Mouse (Mus musculus) layer of hippocampus, adult 2 months (tissue): Measurements from ENCODE around the gene Bcas3. TPM values are rescaled to one million over a fixed set of nuclear protein-coding genes. Genes with fewer than 3 reads are reported as not detected.

ENCODE experiments used
- DNase-seq, 2 experiments: peaks; one replicate each; pipeline ENCODE4 v3.0.0; 2022; ENCODE audit warnings: low spot score in 2 of 2
- H3K27ac ChIP-seq: fragments of 200-600 bp; 2 replicates; pipeline ENCODE4 v1.8.1; 2022
- H3K4me3 ChIP-seq: fragments of 200-600 bp; 2 replicates; pipeline ENCODE4 v1.8.1; 2022; ENCODE audit warnings: mild to moderate bottlenecking
- CTCF ChIP-seq: fragments of 200-600 bp; conservative IDR thresholded peaks from 2 replicates; pipeline ENCODE4 v1.8.1; 2022; ENCODE audit warnings: antibody characterized with exemption, mild to moderate bottlenecking, moderate library complexity
- total RNA-seq, 2 experiments: library from RNA; stranded (reverse); gene quantifications; 2 replicates each; pipeline ENCODE4 v1.2.3; 2021

Gene Bcas3
- total RNA-seq, 2 experiments from 2014 or later: 67.6 to 75.1 TPM

DNA sequence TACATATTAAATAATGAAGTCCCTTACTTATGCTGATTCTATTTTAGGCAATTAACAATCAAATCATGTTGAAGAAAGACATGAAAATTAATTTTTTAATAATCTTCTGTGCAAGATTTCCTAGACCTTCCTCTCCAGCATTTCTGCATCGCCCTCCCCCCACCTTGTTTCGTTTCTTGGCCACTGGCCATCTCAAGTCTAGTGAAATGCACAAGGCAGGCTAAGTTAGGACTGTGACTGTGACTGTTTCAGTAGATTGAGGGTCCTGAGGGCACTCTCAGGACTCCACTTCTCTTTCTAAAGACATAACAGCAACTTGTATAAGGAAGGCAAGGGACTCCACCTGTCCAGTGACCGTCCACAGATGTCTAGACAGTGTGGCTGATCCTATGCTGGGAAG lies 274.4 kb downstream of the Bcas3 start:
- no peak for DNase-seq
- Histone ChIP-seq H3K4me3 (no peak overlapping the region), H3K27ac (no peak overlapping the region)
- no peak for TF ChIP-seq CTCF

DNA sequence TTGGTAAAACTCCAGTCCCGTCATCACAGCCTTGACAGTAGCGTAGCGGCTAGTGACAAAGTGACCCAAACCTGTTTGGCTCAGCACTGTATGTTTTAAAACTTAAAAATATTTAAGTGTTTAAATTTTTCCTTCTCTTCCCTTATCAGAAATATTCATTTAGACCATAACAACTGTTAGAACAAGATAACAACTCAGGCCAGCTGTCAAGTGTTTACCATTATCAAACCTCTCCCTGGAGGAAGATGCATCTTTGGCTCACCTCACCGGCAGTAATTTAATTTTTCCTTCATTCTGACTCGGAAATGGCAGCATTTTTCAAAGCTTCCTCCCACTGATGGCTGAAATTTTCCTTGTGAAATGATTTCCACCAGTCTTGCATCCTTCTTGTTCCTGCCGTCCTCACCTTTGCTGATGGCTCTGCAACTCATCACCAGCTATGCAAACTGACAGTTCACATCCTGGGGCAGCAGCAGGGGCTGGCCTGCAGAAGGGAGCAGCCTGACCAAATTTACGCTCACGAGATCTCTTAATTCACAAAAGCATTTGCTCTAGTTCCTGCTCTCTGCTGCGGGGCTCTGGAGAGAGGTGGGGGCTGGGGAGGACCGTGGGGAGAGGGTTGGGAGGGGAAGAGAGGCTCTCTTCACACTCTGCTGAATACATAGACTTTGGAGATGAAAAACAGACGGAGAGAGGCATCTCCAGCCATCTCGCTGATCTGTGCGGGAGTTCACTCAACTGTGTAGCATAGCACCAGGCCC lies 275.5 kb downstream of the Bcas3 start:
- no peak overlapping the region for H3K27ac ChIP-seq

DNA sequence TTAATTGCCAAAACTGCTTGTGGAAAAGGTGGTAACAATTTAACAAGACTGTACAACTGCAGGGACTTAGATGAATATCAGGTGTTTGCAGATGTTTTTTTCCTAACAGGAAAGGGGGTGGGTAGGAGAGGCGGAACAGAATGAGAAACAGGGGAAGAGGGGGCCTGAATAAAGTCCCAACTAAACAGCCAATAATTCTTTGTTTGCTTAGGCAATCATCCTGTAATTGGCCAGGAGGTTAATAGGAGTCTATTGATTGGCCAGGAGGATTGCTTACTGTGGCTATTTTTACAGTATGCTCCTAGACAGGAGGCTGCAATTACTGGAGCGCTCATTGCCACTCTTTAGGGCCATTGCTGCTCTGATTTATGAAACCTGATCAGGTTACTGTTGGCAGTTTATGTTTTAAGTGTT lies 279.6 kb downstream of the Bcas3 start:
- TF ChIP-seq CTCF: no peak
- DNase-seq: no peak
- Histone ChIP-seq H3K27ac (no peak overlapping the region), H3K4me3 (no peak overlapping the region)

More for the DNA sequence above, 275.5 kb downstream of the Bcas3 start:
- no peak for DNase-seq
- no peak overlapping the region for H3K4me3 ChIP-seq
- TF ChIP-seq CTCF: no peak

DNA sequence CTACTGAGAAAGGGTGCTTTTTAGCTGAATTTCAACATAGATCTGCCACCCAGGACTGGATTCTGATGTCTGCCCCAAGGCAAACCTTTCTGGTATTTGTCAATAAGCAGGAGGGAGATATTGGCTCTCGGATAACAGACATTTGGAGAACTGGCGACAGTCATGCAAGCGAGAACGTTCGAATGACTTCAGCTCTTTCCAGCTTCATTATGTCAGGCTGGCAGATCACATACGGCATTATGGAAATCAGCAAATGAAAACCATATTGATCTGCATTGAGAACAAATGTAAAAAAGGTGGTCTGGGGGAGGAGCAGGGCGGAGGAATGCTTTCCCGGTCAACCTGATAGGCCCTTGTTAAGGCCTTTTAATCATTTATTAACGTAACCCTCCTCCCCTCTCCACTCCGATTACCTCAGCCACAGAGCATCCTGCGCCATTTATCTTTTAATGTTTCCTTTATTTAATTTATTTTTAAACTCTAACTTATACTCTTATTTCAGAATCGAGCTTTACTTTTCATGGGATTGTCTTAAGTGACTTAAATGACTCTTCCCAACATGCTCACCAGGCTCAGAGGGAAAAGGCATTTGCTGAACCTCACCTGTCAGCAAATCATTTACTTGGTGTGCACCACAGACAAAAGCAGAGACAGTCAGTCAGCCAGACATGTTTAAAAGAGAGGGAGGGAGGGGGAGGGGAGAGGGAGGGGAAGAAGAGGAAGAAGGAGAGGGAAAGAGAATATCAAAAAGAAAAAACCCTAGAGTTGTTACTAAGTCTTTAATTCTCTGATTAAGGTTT lies 285.9 kb downstream of the Bcas3 start:
- H3K27ac ChIP-seq: peak overlapping the region; percentile 43
- no peak for TF ChIP-seq CTCF
- DNase-seq: no peak
- no peak overlapping the region for H3K4me3 ChIP-seq

DNA sequence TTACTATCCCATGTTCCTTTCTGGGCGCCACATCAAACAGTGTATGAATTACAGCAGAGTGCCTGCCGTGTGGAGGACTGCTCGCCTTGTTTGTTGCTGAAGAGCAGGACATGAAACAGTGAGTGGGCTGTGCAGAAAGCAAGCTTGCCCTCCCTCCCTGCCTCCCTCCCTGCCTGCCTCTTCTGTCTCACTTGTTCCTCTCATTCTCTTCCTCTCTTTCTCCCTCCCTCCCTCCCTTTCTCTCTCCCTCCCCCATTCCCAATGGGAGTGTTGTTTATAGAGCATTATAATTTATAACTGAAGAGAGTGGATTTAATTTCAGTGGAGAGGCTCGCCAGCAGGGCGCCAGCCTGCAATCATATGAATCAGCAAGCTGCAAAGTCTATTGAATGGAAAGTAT lies 287.7 kb downstream of the Bcas3 start:
- Histone ChIP-seq H3K4me3 (peak overlapping the region; percentile 37), H3K27ac (peak overlapping the region; percentile 44)
- DNase-seq: no peak
- peak; percentile 46 for TF ChIP-seq CTCF

DNA sequence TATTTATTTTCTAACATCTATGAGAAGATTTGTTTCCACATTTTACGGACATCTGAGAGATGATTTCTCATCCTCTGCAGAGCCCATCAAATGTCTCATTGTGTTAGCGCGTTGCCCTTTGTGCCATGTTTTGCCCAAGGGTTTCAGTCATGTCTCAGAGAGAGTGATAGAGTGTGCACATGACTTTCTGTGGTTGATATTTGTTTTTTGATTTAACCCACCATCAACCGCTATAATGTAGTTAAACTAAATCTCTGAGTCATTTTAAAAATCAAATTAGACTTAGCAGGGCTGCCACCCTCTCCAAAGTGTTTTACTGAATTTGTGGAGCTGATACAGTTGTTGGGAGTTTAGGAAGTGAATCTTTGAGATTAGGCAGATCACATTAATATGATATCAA lies 288.5 kb downstream of the Bcas3 start:
- Histone ChIP-seq H3K4me3 (no peak overlapping the region), H3K27ac (no peak overlapping the region)
- TF ChIP-seq CTCF: no peak
- DNase-seq: no peak

DNA sequence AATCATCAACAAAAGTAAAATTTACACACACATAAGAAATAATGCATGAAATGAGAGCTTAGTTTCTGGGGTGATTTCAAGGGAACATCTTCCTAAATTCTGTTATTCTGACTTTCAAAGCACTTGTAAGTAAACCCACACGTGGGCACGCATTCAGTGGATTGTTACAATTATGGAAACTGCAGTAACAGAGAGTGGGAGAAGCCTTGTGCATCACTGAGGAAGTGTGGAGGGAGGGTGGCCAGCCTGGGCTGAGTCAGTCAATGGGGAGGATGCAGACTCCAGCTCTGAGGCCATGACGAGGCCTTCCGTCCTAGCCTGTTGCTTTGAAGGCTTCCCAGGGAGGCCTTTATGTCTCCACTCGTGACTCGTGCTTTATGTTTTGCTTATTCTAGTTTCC lies 289.6 kb downstream of the Bcas3 start:
- H3K4me3 ChIP-seq: no peak overlapping the region
- no peak overlapping the region for H3K27ac ChIP-seq
- DNase-seq: peak in 1 of 2 experiments; percentile 50
- TF ChIP-seq CTCF: no peak

DNA sequence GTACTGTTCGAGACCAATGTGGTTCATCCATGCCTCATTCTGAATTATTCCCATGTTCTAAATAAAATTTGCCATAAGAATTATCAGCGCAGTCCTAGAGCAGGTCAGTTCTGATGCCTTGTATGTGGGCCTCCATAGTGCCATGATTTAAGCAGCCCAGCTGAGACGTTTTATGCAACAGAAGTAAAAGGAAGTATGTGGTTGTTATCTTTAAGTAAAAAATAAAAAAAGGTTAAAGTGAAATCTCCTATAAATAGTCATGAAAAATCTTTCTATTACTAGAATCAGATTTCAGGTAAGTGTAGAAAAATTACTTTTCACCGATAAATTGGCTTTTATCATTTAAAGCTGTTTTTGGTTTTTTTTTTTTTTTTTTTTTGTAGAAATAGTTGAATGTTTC lies 290.1 kb downstream of the Bcas3 start:
- TF ChIP-seq CTCF: no peak
- Histone ChIP-seq H3K4me3 (no peak overlapping the region), H3K27ac (no peak overlapping the region)
- DNase-seq: no peak

DNA sequence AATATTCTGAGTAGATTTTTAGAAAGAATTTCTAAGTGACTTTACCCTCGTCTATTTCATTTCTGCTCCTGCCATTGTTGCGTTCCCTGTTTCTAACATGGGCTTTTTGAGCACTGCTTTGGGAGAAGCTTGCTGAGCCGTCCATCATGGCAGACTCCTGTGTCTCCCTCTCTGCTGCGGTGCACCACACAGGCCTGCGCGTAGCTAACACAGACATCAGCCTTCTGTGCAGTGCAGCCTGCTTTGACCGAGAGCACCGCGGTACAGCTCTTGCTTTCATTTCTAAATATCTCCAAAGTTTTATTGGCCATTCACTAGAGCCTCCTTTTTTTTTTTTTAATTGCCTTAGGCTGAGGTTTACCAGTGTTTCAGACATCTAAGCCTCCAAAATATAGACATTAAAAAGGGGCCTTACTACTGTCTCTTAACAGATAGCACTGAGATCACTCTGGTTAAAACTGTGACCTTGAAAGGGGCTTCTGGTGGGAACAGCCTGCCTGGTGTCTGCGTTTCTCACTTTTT lies 290.6 kb downstream of the Bcas3 start:
- no peak for DNase-seq
- Histone ChIP-seq H3K4me3 (no peak overlapping the region), H3K27ac (no peak overlapping the region)
- TF ChIP-seq CTCF: no peak

DNA sequence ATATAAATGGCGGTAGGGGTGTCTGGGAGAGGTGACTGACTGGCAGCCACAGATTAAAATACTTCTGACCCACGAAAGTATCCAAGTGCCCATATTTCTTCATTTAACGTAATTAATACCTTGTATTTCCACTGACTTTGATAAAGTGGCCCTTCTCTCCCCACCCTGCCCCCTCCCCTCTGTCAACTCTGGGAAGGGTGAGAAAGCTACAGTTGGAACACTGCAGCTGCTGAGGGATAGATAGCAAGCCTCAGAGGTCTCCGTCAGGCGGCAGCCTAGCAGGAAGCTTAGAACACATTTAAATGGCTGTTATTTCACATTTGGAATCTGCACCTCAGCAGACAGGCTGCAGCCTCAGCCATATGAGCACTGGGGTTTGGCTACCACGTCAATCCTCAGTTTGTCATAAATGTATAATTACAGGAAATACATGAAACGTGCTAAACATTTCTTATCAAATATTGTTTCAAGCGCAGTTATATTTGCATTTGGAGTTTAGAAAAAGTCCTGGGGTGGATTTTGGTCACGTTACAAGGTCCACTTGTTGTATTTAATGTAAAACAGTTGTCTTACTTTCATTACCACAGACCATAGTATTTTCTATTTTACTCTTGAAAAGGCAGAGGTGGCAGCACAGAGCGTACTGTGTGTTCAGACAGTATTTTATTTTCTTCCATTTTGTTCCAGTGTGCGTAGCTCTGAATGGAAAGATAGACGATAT lies 291.2 kb downstream of the Bcas3 start:
- TF ChIP-seq CTCF: no peak
- Histone ChIP-seq H3K27ac (no peak overlapping the region), H3K4me3 (no peak overlapping the region)
- DNase-seq: no peak

DNA sequence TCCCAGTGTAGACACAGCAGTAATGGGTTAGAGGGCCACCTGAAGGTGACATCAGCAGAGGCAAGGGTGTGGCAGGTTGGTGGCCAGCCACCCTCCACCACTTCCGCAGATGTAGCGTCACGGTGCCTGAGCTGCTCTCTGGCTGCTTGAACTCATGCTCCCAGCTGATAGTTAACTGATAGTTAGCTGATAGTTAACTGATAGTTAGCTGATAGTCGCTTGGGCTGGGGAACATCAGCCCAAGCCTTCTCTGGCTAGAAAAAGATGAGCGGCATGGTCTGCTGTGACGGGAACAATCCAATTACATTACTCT lies 291.7 kb downstream of the Bcas3 start:
- TF ChIP-seq CTCF: no peak
- no peak overlapping the region for H3K4me3 ChIP-seq
- H3K27ac ChIP-seq: no peak overlapping the region
- DNase-seq: no peak

DNA sequence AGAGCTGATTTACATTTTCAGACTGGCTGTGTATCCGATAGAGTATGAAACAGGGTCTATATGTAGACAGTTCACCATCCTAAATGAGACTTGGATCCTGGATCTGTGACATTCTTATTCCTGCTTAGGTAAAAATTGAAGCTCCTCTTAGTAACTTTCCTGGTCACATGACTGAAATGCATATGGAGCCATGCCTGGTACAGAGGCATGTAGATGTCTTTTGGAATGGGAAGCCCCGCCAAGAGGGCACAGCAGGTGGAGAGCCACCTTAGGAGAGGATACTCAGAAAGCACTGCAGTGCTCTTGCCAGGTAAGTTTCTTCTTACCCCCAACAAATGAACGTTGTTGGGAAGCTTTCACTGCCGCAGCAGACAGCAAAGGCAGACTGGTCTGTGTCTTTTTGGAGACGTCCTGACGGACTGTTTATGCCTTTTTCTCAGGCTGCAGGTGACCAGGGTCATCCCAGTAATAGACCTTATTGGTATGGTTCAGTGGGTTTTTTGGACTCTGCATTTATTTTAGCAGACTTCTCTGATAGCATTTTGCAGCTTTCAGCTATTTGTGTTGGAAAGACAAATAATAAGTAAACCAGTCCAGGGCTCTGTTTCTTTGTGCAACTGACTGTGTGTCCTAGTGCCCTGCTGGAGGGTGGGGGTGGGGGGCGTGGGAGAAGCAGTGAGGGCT lies 292.3 kb downstream of the Bcas3 start:
- TF ChIP-seq CTCF: no peak
- DNase-seq: no peak
- Histone ChIP-seq H3K27ac (no peak overlapping the region), H3K4me3 (no peak overlapping the region)
